Mouse (Mus musculus): Measurements from ENCODE around the gene Smim8.
"Not testable (repeated sequence)": the region's sequence is repeated elsewhere in the genome, so short reads cannot be mapped to it uniquely, and the experiment has no call there.

The Smim8 gene

GRCm38 (mm10) chr4:34777677-34778527, at the start of gene Smim8:
Gene Smim8 (minus strand): TSS chr4:34778423.
- in situ Hi-C loops (cut with MboI, MseI) = no loop called here

GRCm38 (mm10) chr4:34823901-34824300, 45.7 kb upstream of the Smim8 start:
- in situ Hi-C loops (cut with MboI, MseI) = no loop called here

GRCm38 (mm10) chr4:34819904-34820303, 41.7 kb upstream of the Smim8 start:
- in situ Hi-C loops (cut with MboI, MseI) = no loop called here

- in situ Hi-C loops (cut with MboI, MseI) = no loop called here
Measured at GRCm38 (mm10) chr4:34801166-34802034, 23.2 kb upstream of the Smim8 start.

GRCm38 (mm10) chr4:34798005-34798404, 19.8 kb upstream of the Smim8 start:
- in situ Hi-C loops (cut with MboI, MseI) = no loop called here

GRCm38 (mm10) chr4:34797294-34797983, 19.2 kb upstream of the Smim8 start:
- in situ Hi-C loops (cut with MboI, MseI) = no loop called here

- in situ Hi-C loops (cut with MboI, MseI) = no loop called here
Measured at GRCm38 (mm10) chr4:34796294-34796693, 18.1 kb upstream of the Smim8 start.

- in situ Hi-C loops (cut with MboI, MseI) = loop anchor here (10.0 kb wide), 1 partner anchor 118 kb away; no protein-coding TSS in a partner anchor
Measured at GRCm38 (mm10) chr4:34786476-34786875, 8.3 kb upstream of the Smim8 start.

GRCm38 (mm10) chr4:34785646-34786045, 7.4 kb upstream of the Smim8 start:
- in situ Hi-C loops (cut with MboI, MseI) = loop anchor here (10.0 kb wide), 1 partner anchor 119 kb away; no protein-coding TSS in a partner anchor

- in situ Hi-C loops (cut with MboI, MseI) = loop anchor here (10.0 kb wide), 1 partner anchor 120 kb away; no protein-coding TSS in a partner anchor
Measured at GRCm38 (mm10) chr4:34784865-34785264, 6.6 kb upstream of the Smim8 start.

- in situ Hi-C loops (cut with MboI, MseI) = loop anchor here (10.0 kb wide), 1 partner anchor 122 kb away; no protein-coding TSS in a partner anchor
Measured at GRCm38 (mm10) chr4:34782730-34783129, 4.5 kb upstream of the Smim8 start.

GRCm38 (mm10) chr4:34771652-34772371, 6.4 kb downstream of the Smim8 start:
- in situ Hi-C loops (cut with MboI, MseI) = no loop called here

GRCm38 (mm10) chr4:34756163-34756562, 22.1 kb downstream of the Smim8 start, which contains the start of gene Gm136:
Gene Gm136 (minus strand): TSS chr4:34756263.
- in situ Hi-C loops (cut with MboI, MseI) = no loop called here

GRCm38 (mm10) chr4:34749236-34749635, 29.0 kb downstream of the Smim8 start:
- in situ Hi-C loops (cut with MboI, MseI) = no loop called here

- in situ Hi-C loops (cut with MboI, MseI) = no loop called here
Measured at GRCm38 (mm10) chr4:34734461-34734860, 43.8 kb downstream of the Smim8 start.

GRCm38 (mm10) chr4:34733415-34733814, 44.8 kb downstream of the Smim8 start:
- in situ Hi-C loops (cut with MboI, MseI) = not testable (repeated sequence)

GRCm38 (mm10) chr4:34729851-34730341, 48.3 kb downstream of the Smim8 start, which contains the start of gene Cfap206:
Gene Cfap206 (minus strand): TSS chr4:34730206.
- in situ Hi-C loops (cut with MboI, MseI) = no loop called here

GRCm38 (mm10) chr4:34725710-34726109, 52.5 kb downstream of the Smim8 start:
- in situ Hi-C loops (cut with MboI, MseI) = not testable (repeated sequence)

GRCm38 (mm10) chr4:34724306-34724705, 53.9 kb downstream of the Smim8 start:
- in situ Hi-C loops (cut with MboI, MseI) = no loop called here

- in situ Hi-C loops (cut with MboI, MseI) = no loop called here
Measured at GRCm38 (mm10) chr4:34723186-34723585, 55.0 kb downstream of the Smim8 start.
